Mouse (Mus musculus): Measurements from ENCODE around the gene Etfdh.
"Not testable (repeated sequence)": the region's sequence is repeated elsewhere in the genome, so short reads cannot be mapped to it uniquely, and the experiment has no call there.

Etfdh gene

DNA sequence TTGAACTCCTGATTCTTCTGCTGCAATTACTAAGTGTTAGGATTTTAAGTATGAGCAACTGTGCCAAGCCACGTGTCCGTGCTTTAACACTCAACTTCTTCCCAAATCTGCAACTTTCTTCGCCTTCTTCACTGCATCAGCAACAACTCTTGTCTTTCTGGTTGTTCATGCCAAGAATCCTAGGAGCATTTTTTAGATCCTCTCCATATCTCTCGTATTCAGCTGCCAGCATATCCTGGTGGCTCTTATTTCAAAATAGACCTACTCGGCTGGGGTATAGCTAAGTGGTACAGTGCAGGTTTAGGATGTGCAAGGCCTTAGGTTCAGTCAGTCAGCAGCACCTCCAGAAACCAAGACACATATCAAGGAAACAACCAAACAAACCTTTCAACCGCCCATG lies 51.7 kb downstream of the Etfdh start:
- no peak for DNase-seq (ENCODE audit: low read depth, low spot score)

DNA sequence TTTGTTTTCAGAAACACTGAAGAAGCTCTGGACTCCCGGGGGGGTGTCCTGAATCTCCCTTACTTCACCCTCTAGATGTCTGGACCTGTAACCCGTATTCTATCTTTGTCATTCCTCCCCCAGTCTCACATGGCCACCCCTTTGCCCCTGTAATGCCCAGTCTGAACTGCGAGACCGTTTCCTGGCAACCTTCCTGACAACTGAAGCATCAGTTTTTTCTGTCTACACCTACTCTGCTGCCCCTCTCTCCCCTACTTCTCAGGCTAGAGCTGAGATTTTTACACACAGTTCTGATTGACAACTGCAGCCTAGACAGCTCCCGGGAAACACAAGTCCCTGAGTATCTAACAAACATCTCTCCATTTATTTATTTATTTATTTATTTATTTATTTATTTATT lies 52.4 kb downstream of the Etfdh start:
- DNase-seq (ENCODE audit: low read depth, low spot score) = no peak

DNA sequence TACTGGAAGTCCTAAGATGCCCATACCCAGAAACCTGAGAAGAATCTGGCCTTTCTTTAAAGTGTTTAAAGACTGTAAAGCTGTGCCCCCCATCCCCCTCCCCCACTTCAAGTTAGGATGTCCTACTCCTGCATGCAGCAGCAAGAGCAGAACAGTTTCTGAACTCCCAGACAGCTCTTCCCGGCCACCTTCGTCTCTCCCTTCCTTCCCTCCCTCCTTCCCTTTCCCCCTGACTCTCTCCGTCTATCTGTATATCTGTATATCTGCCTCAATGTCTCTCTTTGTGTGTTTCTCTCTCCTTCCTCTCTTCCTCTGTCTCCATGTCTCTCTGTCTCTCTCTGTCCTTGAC lies 52.9 kb downstream of the Etfdh start:
- no peak for DNase-seq (ENCODE audit: low read depth, low spot score)

DNA sequence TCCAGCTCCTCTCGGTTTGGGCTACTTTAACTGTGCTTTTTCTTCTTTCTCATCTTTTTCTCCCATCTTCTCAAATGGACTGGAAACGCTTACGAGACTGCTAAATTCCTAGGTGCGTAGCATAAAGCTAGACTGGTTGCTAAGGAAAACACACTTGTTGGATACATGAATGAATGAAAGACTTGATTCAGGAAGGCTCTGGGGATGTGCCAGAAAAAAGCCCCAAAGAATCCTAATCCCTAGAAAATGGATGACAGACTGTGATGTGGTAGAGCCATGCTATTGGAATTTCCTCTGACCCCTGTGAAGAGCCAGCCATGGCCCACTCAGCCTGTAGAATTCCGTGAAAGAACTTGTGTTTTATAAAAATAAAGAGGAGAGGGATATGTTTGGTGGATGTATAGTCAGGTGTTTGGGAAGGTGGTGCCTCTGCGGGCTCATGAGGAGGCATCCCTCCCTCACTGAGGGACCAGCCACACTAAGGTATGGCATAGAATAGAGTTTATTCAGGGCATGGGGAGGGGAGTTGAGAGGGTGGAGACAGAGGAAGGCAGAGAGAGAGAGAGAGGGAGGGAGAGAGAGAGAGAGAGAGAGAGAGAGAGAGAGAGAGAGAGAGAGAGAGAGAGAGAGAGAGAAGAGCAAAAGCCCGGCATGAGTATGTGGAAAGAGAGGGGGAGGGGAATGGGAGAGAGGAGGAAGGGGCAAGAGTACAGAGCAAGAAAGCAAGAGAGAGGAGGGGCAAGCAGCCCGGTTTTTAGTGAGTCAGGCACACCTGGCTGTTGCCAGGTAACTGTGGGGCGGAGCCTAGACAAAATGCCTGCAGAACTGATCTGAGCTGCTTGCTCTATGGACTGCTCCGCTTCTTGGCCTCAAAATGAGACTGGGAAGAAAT lies 53.5 kb downstream of the Etfdh start:
- DNase-seq (ENCODE audit: low read depth, low spot score) = no peak

DNA sequence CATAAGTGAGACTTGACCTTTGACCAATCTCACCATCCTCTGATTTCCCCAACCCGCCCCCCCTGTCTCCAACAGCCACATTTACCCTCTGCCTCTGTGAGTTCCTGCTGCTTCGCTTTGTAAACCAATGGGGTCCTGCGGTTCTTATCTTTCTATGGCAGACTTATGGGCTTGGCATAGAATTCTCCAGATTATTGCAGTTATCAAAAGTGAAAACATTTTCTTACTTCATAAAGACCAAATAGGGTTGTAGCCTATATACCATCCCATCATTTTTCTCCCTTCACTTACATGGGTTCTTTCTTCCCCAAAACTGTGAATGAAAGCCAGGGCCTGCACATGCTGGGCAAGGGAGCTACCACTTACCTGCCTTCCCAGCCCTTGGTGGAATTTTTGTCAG lies 55.0 kb downstream of the Etfdh start:
- DNase-seq (ENCODE audit: low read depth, low spot score) = no peak

DNA sequence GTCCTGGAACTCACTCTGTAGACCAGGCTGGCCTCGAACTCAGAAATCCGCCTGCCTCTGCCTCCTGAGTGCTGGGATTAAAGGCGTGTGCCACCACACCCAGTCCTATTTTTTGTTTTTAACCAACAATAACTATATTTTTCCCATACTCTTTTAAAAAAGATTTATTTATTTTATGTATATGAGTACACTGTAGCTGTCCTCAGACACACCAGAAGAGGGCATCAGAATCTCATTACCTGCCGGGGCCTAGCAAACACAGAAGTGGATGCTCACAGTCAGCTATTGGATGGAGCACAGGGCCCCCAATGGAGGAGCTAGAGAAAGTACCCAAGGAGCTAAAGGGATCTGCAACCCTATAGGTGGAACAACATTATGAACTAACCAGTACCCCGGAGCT lies 55.9 kb downstream of the Etfdh start:
- DNase-seq (ENCODE audit: low read depth, low spot score) = not testable (repeated sequence)

DNA sequence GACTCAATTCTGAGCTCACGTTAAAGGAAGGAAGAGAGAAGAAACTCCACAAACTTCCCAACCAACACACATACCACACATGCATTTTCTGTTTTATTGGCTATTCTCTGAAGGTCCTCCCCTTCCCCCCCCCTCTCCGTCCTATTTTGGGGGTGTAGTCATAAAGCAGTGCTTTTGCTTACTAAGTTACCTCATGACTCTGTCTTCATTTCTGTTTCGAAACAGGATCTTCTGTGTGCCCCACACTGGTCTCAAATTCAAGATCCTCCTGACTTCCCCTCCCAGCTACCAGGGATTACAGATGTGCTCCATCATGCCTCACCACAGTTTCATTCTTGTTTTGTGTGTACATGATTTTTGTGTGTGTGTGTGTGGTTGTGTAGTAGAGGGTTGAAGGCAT lies 56.9 kb downstream of the Etfdh start:
- no peak for DNase-seq (ENCODE audit: low read depth, low spot score)

DNA sequence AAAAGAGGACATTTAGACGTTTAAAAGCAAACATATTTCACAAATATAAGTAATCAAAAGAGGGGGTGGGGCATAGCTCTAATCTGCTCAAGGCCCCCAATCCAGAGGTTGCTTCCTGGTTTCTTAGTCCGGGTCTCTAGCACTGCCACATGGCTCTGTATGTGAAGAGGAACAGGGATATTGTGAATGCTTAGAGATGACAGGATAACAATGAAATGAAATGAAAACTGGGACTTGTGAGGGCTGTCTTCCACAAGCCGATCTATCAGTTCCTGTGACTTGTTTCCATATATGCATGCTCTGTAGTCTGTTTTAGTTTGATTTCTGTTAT lies 60.0 kb downstream of the Etfdh start:
- no peak for DNase-seq (ENCODE audit: low read depth, low spot score)

DNA sequence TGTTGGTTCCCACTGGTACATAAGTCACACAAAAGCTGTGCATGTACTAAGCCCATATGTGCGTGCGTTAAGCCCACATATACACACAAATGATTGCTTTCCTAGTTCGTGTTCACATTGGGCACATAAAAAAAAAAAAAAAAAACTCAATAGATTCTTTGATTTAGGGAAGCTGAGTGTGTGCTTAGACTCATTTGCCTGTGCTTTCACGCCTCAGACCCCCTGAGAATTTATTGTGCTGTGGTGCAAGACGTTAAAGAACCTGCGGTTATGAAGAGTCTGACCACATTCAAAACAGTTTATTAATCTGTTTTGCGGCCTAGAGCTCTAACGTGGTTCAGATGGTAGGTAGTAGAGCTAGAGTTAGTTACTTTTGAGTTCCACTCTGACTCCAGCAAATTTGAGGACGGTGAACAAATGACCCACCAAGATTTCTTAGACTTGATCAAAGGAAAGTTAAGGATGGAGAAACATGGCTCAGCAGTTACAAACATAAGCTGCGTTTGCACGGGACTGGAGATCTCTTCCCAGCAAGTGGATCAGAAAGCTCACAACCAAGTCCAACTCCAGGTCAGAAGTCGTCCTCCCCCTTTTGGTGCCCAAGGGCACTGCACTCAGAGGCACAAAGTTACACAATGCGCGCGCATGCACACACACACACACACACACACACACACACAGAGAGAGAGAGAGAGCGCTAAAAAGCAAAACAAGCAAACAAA lies 60.5 kb downstream of the Etfdh start:
- no peak for DNase-seq (ENCODE audit: low read depth, low spot score)

DNA sequence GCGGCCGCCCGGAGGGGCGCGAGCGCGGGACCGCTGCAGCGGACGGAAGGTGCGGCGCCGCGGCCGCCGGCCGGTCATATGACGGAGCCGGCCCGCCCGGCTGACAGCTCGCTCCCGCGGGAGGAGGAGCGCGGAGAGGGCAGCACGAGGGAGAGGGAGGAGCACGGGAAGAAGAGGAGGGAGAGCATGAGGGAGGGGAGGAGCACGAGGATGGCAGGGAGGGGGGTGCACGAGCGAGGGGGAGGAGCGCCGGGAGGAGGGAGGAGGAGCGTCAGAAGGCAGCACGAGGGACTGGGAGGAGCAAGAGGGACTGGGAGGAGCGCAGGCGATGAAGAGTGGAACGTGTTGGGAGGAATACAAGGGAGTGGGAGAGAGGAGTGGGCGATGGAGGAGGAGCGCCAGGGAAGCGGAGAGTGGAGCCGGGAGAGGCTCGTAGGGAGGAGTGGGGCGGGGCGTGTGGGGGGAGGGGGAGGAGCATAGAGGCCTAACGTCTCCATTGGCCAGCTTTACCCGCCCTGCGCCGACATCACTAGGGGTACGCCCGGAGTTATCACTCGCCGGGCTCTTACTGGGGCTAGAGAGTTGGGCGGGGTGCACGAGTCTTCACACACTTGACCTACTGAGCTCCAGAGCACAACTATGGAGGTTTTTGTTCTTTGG lies 61.5 kb downstream of the Etfdh start, which contains the start of gene Fnip2:
Fnip2 (minus strand) TSS at position 94 of the 660 bp plus-strand sequence.
- DNase-seq (ENCODE audit: low read depth, low spot score) = peak; percentile 94

DNA sequence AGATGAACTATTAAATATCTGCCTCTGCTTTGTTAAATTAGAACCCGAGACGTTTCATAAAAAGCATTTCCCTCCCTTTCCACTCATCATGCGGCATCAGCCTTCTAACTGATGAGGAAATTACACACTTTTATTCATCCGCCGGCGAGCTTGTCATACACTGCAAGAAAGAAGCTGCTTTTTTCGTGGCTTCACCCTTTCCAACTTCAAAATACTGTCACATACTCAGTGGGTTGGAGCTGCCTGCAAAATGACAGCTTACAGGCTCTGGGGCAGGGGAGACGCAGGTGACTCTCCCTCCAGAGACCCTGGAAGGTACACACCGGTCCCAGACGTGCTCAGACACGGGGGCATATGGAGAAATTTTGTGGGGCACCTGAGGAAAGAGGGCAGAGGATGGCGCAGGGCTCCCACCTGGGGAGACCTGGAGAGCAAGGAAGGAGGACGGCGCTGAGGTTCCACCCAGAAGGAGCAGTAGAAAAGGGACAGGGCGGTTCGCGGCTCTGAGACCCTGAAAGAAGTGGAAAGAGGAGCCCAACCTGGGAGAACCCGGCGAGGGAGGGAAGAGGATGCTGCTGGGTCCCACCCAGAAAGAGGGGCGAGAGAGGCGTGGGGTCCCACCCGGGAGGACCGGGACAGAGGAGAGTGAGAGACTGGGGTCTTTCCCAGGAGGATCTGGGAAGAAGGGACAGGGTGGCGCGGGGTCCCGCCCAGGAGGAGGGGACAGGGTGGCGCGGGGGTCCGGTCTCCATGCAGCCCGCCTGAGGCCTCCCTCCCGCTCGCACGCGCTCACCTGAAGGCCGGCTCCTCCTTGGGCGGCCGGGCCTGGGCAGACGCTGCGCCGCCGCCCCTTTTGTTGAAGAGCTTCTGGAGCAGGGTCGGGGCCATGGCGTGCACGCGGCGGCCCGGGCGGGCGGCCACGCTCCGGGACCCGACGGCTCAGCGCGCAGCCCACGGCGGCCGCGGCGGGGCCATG lies 62.3 kb downstream of the Etfdh start:
- DNase-seq (ENCODE audit: low read depth, low spot score) = no peak

DNA sequence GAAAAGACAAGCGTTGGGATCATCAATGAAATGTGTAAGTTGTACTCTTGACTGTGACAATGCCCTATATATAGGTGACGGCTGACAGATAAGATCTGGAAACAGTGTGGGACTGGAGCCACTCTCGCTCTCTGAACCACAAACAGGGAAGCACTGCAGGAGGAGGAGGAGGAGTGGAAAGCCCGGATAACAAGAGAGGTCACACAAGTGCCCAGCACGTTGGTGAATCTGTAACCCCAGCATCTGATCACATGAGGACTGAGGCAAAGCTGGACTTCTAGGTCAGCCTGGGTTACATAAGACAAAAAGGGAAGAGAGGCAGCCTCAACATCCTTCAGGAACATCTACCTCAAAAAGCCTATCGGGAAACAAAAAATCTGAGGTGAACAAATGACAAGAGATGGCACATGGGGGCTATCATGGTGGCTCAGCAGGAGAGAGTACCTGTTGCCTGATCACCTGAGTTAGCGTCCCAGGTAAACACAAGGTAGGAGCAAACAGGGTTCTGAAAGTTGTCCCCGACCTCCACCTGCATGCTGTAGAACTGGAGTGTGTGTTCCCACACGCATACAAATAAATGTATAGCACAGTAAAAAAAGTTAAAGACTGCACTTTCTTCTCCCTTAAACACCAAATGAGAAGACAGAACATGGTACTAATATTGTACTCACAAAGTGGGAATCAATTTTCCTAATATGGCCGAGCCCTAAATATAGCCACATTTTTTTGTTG lies 64.3 kb downstream of the Etfdh start:
- no peak for DNase-seq (ENCODE audit: low read depth, low spot score)

DNA sequence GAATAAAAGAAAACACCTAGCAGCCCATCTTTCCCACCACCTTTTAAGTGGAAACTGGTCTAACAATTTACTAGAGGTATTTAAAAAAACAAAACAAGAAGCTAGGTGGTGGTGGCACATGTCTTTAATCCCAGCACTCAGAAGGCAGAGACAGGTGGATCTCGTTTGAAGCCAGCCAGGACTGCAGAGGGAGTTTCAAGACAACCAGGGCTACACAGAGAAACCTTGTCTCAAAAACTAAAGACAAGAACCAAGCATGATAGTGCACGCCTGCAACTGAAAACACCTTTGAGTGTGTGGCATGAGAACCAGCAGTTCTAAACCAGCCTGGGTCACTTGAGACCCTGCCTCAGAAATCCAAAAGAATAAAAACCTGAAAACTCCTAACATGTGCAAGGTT lies 65.8 kb downstream of the Etfdh start:
- DNase-seq (ENCODE audit: low read depth, low spot score) = no peak

DNA sequence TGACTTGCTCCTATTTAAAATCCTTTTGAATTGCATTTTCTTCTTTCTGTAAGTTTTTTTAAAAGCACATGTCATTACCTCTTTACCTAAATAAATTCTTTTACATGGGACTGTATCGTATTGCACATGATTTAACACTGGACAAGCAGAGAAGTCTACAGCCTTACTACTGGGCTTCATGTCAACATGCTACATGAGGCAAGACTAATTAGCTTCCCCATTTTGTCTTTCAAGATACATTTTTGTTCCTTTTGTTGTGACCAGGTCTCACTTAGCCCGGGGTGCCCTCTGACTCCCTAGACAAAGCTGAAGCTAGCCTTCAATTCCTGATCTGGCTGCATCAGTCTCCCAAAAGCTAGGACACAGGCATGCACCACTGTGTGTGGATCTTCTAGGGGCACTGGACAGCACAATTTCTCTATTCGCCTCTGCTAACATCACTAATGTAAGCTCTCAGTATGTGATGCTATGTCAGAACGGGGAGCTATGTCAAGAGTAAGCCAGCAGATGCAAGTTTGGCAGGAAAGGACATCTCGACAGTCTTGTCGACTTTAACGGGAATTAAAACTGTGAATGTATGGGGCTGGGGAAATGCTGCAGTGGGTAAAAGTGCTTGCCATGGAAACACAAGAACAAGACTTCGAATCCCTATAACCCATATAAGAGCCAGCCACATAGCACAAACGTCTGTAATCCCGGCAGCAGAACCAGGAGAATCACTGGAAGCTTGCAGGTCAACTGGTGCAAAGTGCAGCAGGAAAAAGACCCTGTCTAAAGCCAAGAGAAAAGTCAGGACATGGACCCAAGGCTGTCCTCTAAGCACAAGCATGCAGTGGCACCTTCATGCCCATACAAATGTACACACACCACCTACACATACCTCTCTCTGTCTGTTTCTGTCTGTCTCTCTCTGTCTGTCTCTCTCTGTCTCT lies 67.2 kb downstream of the Etfdh start:
- no peak for DNase-seq (ENCODE audit: low read depth, low spot score)

DNA sequence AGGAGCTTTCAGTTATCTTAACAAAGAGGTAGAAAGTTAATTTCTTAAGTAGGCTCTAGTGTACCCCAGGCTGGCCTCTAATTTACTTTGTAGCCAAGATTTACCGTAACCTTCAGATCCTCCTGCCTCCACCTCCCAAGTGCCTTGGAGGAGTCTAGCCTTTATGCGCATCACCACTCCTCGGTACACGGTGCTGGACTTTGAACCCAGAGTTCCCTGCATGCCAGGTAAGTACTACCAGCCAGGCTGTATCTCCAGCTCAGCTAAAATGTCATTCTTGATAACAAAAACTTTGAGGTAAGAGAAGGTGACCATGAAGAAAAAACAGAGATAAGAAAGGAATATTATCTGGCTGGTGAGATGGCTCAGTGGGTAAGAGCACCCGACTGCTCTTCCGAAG lies 68.7 kb downstream of the Etfdh start:
- DNase-seq (ENCODE audit: low read depth, low spot score) = no peak

DNA sequence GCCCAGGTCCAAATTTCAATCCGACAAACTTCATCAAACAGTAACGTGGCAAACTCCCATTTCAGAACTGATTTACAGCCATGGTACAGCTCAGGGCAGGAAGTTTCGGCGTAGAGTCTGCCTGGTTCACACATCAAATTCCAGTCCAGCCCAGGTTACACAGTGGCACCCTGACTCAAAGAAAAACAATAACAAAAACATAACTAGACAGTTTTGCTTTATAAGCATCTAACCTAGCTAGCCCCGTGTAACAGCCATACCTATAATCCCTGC lies 69.6 kb downstream of the Etfdh start:
- DNase-seq (ENCODE audit: low read depth, low spot score) = no peak

DNA sequence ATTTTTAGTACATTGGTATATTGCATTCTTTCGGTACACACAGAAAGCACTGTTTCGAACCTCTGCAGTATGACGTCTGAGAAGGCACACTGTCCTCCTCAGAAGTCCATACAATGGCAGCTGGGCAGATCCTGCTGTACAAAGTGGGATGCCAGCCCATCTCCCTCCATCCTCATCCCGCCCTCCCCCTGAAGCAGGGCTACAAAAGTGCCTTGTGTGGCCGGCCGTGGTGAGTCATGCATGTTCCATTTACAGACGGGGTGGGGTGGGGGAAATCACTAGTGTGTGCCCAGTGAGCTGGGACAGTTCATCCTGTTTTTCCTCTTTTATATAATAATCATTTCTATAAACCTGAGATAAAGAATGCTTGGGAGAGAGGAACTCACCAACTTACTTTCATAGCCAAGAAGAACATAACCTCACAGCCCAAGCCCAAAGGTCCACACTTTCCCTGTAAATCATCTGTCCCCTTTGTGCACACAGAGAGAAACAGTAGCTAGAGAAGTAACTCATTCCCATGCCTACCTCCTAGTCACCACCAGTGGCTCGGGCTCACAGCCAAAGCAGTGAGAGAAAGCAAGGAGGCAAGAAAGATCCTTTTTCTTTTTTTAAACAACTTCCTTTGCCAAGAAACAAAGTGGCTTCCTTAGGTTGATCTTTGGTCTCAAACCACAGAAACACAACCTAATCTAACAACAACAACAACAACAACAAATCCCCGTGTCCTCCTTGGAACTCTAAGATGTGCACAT lies 70.1 kb downstream of the Etfdh start:
- no peak for DNase-seq (ENCODE audit: low read depth, low spot score)

DNA sequence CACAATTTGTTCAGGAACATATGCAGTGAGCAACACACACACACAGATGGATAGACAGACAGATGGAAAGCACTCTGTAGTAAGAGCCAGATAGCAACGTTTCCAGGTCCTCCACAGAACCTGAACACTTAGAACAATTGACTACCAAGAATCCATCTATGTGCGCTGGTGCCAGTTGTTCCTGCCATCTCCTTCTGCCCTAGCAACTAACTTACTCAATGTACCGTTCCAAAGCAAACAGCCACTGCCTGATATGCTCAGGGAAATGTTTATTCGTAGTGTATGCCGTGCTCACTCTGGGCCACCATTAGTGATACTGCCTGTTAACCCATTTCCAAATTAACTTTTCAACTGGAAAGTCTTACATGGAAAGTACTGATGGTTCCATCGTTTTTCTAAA lies 74.2 kb downstream of the Etfdh start:
- DNase-seq (ENCODE audit: low read depth, low spot score) = no peak
